Mouse (Mus musculus) liver, postnatal 0 days (tissue): ENCODE data around the gene Npcd.

Experiments used
- CTCF ChIP-seq: sonication (generic); IDR thresholded peaks from 2 replicates; pipeline ENCODE4 v1.5.1; 2016; ENCODE audit warnings: antibody characterized with exemption, low read depth
- EP300 ChIP-seq: IDR thresholded peaks from 2 replicates; pipeline ENCODE4 v1.6.1; 2016; ENCODE audit warnings: antibody characterized with exemption, low read depth, mild to moderate bottlenecking

DNA sequence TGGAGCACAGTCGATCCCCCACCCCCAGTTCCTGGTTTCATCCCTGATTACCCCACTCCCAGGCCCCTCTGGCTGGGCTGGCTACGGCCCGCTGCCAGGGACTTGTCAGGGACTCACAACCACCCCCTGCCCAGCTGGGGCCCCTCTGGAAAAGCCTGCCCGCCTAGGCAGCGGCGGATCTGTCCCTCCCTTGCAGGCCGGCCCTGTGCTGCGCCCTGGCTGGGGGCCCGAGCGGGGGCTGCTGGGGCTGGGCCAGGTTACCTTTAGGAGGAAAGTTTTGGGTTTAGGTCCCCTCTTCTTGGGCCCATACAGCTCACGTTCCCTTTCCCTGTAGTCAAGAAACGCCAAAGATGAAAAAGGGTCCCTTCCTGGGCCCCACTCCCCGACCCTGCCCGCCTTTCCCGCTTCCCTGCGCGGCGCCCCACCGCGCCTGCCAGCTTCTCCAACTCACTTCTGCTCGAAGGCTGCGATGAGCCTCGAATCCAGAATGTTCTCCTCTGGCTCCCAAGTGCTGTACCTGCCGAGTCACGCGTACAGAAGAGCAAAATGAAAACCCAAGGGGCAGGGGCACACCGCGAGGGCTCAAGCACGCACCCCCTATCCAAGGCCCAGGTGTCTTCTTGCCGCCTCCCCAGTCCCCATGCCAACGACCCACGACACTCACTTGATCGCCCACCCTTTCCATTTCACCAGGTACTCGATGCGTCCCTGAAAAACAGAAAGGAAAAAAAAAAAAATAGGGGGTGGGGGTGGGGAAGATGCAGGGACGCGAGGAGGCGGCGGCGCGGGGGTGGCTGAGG lies 586 bp downstream of the Npcd start:
- TF ChIP-seq CTCF = no peak
- TF ChIP-seq EP300 = no peak
